Mouse (Mus musculus) E14TG2a.4 (cell line): ENCODE measurements around the gene Tmem265.
A peak's percentile ranks its signal among the peaks of the same experiment; 100 is the strongest.

ENCODE experiments used
- H3K27me3 ChIP-seq: 2 replicates; pipeline ENCODE4 v1.6.1; 2014; ENCODE audit warnings: low read length, control low read depth; ENCODE audit not compliant: insufficient read depth
- H3K36me3 ChIP-seq: 2 replicates; pipeline ENCODE4 v1.6.1; 2014; ENCODE audit warnings: low read length, control low read depth; ENCODE audit not compliant: insufficient read depth
- H3K4me1 ChIP-seq: replicated peaks from 2 replicates; pipeline ENCODE4 v1.6.1; 2014; ENCODE audit warnings: low read depth, low read length, control low read depth
- H3K4me3 ChIP-seq: replicated peaks from 2 replicates; pipeline ENCODE4 v1.5.1; 2014; ENCODE audit warnings: mild to moderate bottlenecking, low read length
- H3K9me3 ChIP-seq: 2 replicates; pipeline ENCODE4 v1.6.1; 2014; ENCODE audit warnings: low read length, control low read depth
- CTCF ChIP-seq: conservative IDR thresholded peaks from 2 replicates; pipeline ENCODE4 v1.5.1; 2014; ENCODE audit warnings: low read length
- NANOG ChIP-seq: IDR thresholded peaks from 2 replicates; pipeline ENCODE4 v1.6.1; 2014; ENCODE audit warnings: borderline replicate concordance, low read length, mixed read lengths
- POU5F1 ChIP-seq: IDR thresholded peaks from 2 replicates; pipeline ENCODE4 v1.6.1; 2014; ENCODE audit warnings: low read length, borderline replicate concordance

Tmem265 gene

DNA sequence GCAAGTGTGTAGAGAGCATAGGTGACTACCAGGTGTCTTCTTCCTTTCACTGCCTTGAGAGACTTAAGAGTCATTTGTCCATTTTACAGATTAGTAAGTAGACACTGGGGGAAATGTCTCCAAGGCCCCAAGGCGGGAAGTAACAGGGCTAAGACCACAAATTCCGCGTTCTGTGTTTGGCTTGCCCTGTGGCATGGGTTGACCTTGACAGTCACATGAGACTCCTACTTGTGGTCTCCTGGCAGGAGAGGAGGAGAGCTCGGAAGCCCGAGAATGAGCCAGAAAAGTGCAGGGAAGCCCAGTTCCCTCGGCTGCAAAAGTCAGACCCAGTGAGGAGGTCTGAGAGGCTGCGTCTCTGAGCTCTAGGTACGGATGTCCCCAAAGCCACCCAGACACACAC is 52.3 kb downstream of the Tmem265 start:
- H3K36me3 ChIP-seq: peaks cover 32% of the 10 kb centered on the region
- no peaks in the 10 kb centered on the region for H3K27me3 ChIP-seq
- H3K4me1 ChIP-seq: no peaks in the 10 kb centered on the region
- no peak overlapping the region; the same call in 1 of the 2 replicates for H3K4me3 ChIP-seq
- TF ChIP-seq CTCF: no peak
- TF ChIP-seq NANOG: no peak
- TF ChIP-seq POU5F1: no peak
- H3K9me3 ChIP-seq: peaks cover 96% of the 10 kb centered on the region

DNA sequence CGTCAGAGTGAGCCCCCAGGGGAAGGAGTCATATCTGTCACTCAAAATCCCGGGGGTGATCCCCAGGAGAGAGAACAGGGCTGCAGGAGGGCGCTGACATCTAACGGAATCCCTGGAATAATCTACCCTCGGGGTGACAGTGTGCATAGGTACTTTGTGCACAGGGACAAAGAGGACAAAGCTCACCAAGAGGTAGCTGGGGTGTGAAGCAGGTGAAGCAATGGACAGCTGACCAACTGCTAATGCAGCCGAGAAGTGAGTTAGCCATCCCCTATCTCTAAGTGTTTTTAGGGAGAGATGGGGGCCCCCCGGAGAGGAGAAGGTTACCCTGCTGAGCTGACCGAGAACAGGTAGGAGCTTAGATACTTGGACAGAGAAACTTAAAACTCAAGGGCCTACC is 52.9 kb downstream of the Tmem265 start:
- no peaks in the 10 kb centered on the region for H3K4me1 ChIP-seq
- peaks cover 32% of the 10 kb centered on the region for H3K36me3 ChIP-seq
- H3K4me3 ChIP-seq: peak overlapping the region; percentile 84
- no peaks in the 10 kb centered on the region for H3K27me3 ChIP-seq
- TF ChIP-seq CTCF: no peak
- no peak for TF ChIP-seq POU5F1
- TF ChIP-seq NANOG: no peak
- peaks cover 91% of the 10 kb centered on the region for H3K9me3 ChIP-seq

DNA sequence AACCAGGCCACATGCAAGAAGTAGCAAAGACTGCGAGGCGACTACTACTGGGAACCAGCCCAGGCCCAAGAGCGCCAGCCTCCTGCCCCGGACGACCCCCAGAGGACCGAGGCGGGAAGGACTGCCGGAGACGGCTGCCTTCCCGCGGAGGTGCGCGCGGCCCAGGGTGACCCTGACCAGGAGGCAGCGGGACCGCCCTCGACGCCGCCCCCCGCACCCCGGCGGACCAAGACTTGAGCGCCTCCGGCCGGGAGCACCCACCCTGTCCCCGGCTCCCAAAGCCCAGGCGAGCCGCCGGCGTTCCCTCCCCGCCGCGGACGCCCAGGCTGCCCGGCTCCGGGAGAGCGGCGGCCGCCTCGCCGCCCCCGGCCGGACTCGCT is 53.3 kb downstream of the Tmem265 start:
- Histone ChIP-seq H3K9me3 (peaks cover 87% of the 10 kb centered on the region), H3K4me1 (no peaks in the 10 kb centered on the region), H3K36me3 (peaks cover 32% of the 10 kb centered on the region), H3K27me3 (no peaks in the 10 kb centered on the region), H3K4me3 (peak overlapping the region; percentile 84)
- no peak for TF ChIP-seq POU5F1
- TF ChIP-seq CTCF: no peak
- TF ChIP-seq NANOG: no peak

DNA sequence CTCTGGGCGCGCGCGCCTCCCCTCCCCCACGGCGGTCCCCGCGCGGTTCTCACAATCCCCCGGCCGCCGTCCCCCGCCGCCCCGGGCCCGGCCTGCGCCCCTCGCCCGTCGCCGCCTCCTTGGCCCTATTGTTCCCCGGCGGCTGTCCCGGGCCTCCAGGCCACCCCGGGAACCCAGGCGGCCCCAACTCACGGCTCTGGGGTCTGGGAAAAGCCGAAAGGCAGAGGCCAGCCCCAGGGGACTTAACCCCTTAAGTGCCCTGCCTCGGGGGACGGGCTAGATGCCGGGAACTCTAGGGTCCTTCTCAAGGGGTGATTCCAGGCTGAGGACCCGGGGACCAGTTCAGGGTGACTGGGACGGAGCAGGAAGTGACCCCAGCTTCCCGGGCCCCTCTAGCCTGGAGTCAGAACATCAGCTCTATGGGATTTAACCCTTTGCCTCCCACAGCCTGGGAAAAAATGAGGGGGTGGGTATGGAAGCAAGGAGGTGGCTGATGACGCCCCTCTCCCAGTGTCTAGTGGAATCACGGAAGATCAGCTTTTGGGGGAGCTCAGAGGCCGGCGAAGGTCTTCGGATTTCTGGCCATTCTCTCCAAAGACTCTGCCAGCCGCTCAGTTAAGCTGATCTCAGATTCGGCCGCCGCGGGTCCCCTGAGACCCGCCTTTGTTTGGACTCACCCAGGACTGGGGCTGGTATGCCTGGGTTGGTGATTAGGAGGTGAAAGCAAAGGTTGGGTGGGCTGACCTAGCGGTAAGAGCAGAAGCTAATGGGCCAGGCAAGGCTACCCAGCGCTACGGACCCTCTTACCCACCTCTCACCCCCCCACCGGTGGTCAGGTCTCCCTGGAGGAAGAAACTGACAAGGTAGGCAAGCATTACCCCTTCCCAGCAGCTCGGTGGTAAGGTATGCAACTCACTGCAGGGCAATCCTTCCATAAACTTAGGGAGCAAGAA is 54.0 kb downstream of the Tmem265 start, which contains the start of gene Zfp629:
Zfp629 (minus strand) TSS at position 907 of the 953 bp plus-strand sequence.
- H3K4me3 ChIP-seq: peak within 1 kb of the TSS; percentile 84
- H3K4me1 ChIP-seq: no peaks in the 10 kb centered on the region
- H3K36me3 ChIP-seq: peaks cover 28% of the 10 kb centered on the region
- H3K9me3 ChIP-seq: peaks cover 80% of the 10 kb centered on the region
- TF ChIP-seq CTCF (no peak), NANOG (no peak), POU5F1 (no peak; the same call in 1 of the 2 replicates)
- no peaks in the 10 kb centered on the region for H3K27me3 ChIP-seq

DNA sequence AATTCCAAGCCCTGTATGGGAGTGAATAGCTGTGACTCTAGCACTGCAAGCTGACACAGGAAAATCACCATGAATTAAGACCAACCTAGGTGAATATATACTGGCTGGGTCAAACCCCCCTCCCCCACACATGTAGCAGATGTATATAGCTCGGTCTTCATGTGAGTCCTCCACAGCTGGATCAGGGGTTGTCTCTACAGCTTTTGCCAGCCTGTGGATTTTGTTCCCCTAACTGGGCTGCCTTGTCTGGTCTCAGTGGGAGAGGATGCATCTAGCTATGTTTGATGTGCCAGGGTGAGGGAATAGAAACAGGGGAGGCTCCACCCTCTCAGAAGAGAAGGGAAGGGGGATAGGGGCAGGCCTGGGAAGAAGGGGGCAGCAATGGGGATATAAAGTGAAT is 55.1 kb downstream of the Tmem265 start:
- Histone ChIP-seq H3K4me3 (no peak overlapping the region), H3K36me3 (peaks cover 16% of the 10 kb centered on the region), H3K4me1 (no peaks in the 10 kb centered on the region), H3K9me3 (peaks cover 70% of the 10 kb centered on the region), H3K27me3 (no peaks in the 10 kb centered on the region)
- no peak for TF ChIP-seq CTCF
- no peak for TF ChIP-seq POU5F1
- no peak for TF ChIP-seq NANOG
